Mouse (Mus musculus) stomach, embryonic 14.5 days (tissue): ENCODE data around the gene Slc16a9. TPM values are rescaled to one million over a fixed set of nuclear protein-coding genes. Genes with fewer than 3 reads are reported as not detected.

ENCODE experiments used
- ATAC-seq: fragments of 200-750 bp; cut with Nextera tagmentation; 2 replicates; pipeline ENCODE4 v1.8.0; 2017; ENCODE audit warnings: low read depth, moderate TSS enrichment; ENCODE audit not compliant: insufficient number of reproducible peaks, insufficient read depth, low FRiP score
- H3K27ac ChIP-seq: fragments of 300-500 bp; sonication (generic); 2 replicates; pipeline ENCODE4 v1.5.1; 2014; ENCODE audit warnings: mild to moderate bottlenecking, low read length, moderate library complexity, mixed read lengths
- H3K27me3 ChIP-seq: fragments of 300-500 bp; sonication (generic); 2 replicates; pipeline ENCODE4 v1.6.1; 2014; ENCODE audit warnings: low read length, control low read depth, mixed read lengths; ENCODE audit not compliant: control insufficient read depth, insufficient read depth
- H3K36me3 ChIP-seq: fragments of 300-500 bp; sonication (generic); 2 replicates; pipeline ENCODE4 v1.6.1; 2014; ENCODE audit warnings: mild to moderate bottlenecking, control low read depth, low read length, moderate library complexity, mixed read lengths; ENCODE audit not compliant: control insufficient read depth, insufficient read depth
- H3K4me1 ChIP-seq: fragments of 300-500 bp; sonication (generic); 2 replicates; pipeline ENCODE4 v1.6.1; 2014; ENCODE audit warnings: low read length, control low read depth, mixed read lengths; ENCODE audit not compliant: control insufficient read depth, insufficient read depth
- H3K4me2 ChIP-seq: fragments of 300-500 bp; sonication (generic); replicated peaks from 2 replicates; pipeline ENCODE4 v1.6.1; 2014; ENCODE audit warnings: low read depth, low read length, control low read depth
- H3K4me3 ChIP-seq: fragments of 300-500 bp; sonication (generic); 2 replicates; pipeline ENCODE4 v1.5.1; 2014; ENCODE audit warnings: low read depth, low read length, control low read depth
- H3K9ac ChIP-seq: fragments of 300-500 bp; sonication (generic); replicated peaks from 2 replicates; pipeline ENCODE4 v1.6.1; 2014; ENCODE audit warnings: low read depth, mild to moderate bottlenecking, control low read depth, low read length, moderate library complexity, mixed read lengths
- H3K9me3 ChIP-seq: fragments of 300-500 bp; sonication (generic); 2 replicates; pipeline ENCODE4 v1.6.1; 2016; ENCODE audit warnings: low read depth, low read length, control low read depth; ENCODE audit not compliant: control insufficient read depth
- WGBS: fragments of 180-500 bp; shearing (Covaris S2); extraction: QIAGEN DNeasy Blood & Tissue Kit; methylation state at CpG from one replicate; pipeline ENCODE4 v1.1.7; 2014; 5-methylcytosine and 5-hydroxymethylcytosine counted together
- polyA plus RNA-seq: library from polyadenylated mRNA; unstranded; fragments of >200 nt; fragmentation: Nextera tagmentation; extraction: Ambion mirVana; gene quantifications from 2 replicates; pipeline ENCODE4 v1.2.1, GENCODE M21; 2014

The Slc16a9 gene
- polyA plus RNA-seq, 1 experiment from 2014 or later = 1.9 TPM

- Histone ChIP-seq H3K27ac (no peak overlapping the region), H3K9me3 (no peaks in the 10 kb centered on the region), H3K4me3 (no peak overlapping the region), H3K27me3 (no peaks in the 10 kb centered on the region), H3K4me1 (no peaks in the 10 kb centered on the region), H3K36me3 (no peaks in the 10 kb centered on the region), H3K9ac (no peak overlapping the region), H3K4me2 (no peak overlapping the region)
- 83% methylated on average over 13 of the region's 13 CpGs for WGBS
- no peak for ATAC-seq
These were observed 72.6 kb downstream of the Slc16a9 start for GRCm38 (mm10) chr10:70317394-70317965.

DNA sequence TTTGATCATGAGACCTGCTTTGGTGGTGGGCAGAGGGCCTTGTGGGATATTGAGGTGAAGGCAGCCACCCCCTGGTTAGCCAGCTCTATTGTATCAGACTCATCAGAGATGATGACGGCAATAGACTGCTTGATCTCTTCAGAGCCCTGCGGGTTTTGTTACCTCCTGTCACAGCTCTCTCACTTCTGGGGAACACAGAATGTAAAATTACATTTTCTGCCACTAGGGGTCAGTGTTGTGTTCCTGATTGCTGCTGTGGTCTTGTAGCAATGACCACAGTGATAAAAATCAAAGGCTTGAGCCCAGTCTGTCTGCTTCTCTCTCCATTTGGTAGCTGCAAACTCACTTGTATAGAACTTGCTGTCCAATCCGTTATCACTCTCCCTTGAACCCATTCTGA, 73.7 kb downstream of the Slc16a9 start:
- WGBS = 2% methylated on average over 3 of the region's 3 CpGs
- no peak for ATAC-seq
- Histone ChIP-seq H3K9me3 (no peaks in the 10 kb centered on the region), H3K36me3 (no peaks in the 10 kb centered on the region), H3K4me2 (no peak overlapping the region), H3K27me3 (no peaks in the 10 kb centered on the region), H3K27ac (no peak overlapping the region), H3K4me1 (no peaks in the 10 kb centered on the region), H3K4me3 (no peak overlapping the region), H3K9ac (no peak overlapping the region)

GRCm38 (mm10) chr10:70325518-70325917, 80.6 kb downstream of the Slc16a9 start:
- no peak for ATAC-seq

DNA sequence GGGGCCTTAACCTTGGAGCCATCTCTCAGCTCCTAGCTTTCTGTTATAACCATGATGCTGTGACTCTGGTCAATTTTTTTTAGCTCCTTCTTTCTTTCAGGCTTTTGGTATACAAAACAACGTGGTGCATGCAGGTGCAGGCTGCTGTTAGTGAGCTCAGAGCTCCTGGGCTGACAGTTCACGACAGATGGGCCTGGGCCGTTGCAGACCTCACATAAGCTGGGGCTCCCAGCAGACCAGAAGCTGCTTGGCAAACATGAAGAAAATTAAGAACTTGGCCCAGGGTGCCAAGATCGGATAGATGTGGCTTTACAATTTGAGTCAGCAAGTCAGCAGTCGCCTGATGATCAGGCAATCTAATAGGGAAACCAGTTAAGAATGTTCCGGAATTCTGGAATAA, 82.4 kb downstream of the Slc16a9 start:
- Histone ChIP-seq H3K9ac (no peak overlapping the region), H3K36me3 (no peaks in the 10 kb centered on the region), H3K27ac (no peak overlapping the region), H3K27me3 (no peaks in the 10 kb centered on the region), H3K4me3 (no peak overlapping the region), H3K4me1 (no peaks in the 10 kb centered on the region), H3K9me3 (no peaks in the 10 kb centered on the region), H3K4me2 (no peak overlapping the region)
- 71% methylated on average over 6 of the region's 6 CpGs for WGBS
- no peak for ATAC-seq

More at GRCm38 (mm10) chr10:70325518-70325917, 80.6 kb downstream of the Slc16a9 start:
- no peaks in the 10 kb centered on the region for H3K27me3 ChIP-seq
- H3K4me3 ChIP-seq = no peak overlapping the region
- no peaks in the 10 kb centered on the region for H3K36me3 ChIP-seq
- H3K4me2 ChIP-seq = no peak overlapping the region
- H3K9ac ChIP-seq = no peak overlapping the region
- H3K4me1 ChIP-seq = no peaks in the 10 kb centered on the region
- H3K9me3 ChIP-seq = no peaks in the 10 kb centered on the region
- no peak overlapping the region for H3K27ac ChIP-seq
- 32% methylated on average over 2 of the region's 2 CpGs for WGBS

DNA sequence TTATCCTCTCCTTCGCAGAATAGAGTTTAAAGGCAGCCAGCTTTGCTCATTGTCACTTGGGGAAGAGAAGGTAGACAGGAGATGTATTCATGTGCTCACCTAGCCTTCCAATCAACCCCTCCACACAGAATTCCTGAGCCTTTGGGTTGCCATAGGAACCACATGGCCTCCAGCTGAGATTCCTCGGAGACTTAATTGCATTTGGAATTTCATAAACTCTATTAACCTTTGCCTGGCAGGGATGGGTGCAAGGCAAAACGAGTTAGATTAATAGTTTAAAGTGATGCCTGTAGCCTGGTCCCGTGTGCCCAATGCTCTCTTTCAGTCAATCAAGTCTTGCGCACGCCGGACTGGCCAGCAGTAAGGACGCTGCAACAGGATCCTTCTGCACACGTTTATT, 83.2 kb downstream of the Slc16a9 start:
- ATAC-seq = no peak
- Histone ChIP-seq H3K9ac (no peak overlapping the region), H3K9me3 (no peaks in the 10 kb centered on the region), H3K27ac (no peak overlapping the region), H3K27me3 (no peaks in the 10 kb centered on the region), H3K36me3 (no peaks in the 10 kb centered on the region), H3K4me2 (no peak overlapping the region), H3K4me1 (no peaks in the 10 kb centered on the region), H3K4me3 (no peak overlapping the region)
- WGBS = 61% methylated on average over 9 of the region's 9 CpGs

Other genes starting within 250 kb of the Slc16a9 start
- 25.1 and 27.2 TPM in 2 replicates for gene Ccdc6, start 148.0 kb upstream of the Slc16a9 start, polyA plus RNA-seq
- 1.0 and 1.5 TPM in 2 replicates for gene Mrln, start 40.4 kb upstream of the Slc16a9 start, polyA plus RNA-seq
- 10.1 and 11.2 TPM in 2 replicates for gene Fam13c, start 195.4 kb downstream of the Slc16a9 start, polyA plus RNA-seq